In genomic region chr6:72319019-72319418, GRCm38 (mm10) we compare ENCODE assay signal across 9 mouse cellular contexts. TPM values are rescaled to one million over a fixed set of nuclear protein-coding genes. Genes with fewer than 3 reads are reported as not detected.
DNase-seq lines count a peak whose midpoint lies in the region; ATAC-seq lines count a peak whose summit lies in the region.
"Had no signal": no experiment of that assay in that cellular context is flagged by ENCODE, and none has a peak within 500 bp of the region (broad histone marks: within the 10 kb centered on the region; RNA-seq: fewer than 3 reads in every experiment).

No protein-coding gene starts in this region.

- DNase-seq in CD4-positive, CD25-positive, alpha-beta regulatory T cell, adult 2 months (ENCODE audit: low read depth, low spot score): peak; percentile 39
- peak; percentile 56 for DNase-seq in embryo, embryonic 10.5 days (ENCODE audit: low spot score)
- peak; percentile 69 for DNase-seq in layer of hippocampus, adult 11-12 months (ENCODE audit: low spot score)
- peak; percentile 71 for DNase-seq in lung, postnatal 36 days

- H3K9me3 ChIP-seq in megakaryocyte, embryonic 14.5 days: no peaks in the 10 kb centered on the region

- H3K4me3 ChIP-seq in megakaryocyte, embryonic 14.5 days (replicated peaks): peak overlapping the region; percentile 66
- H3K4me3 ChIP-seq: myocyte had no signal

- H3K4me1 ChIP-seq in megakaryocyte, embryonic 14.5 days: peaks cover 96% of the 10 kb centered on the region

- no peaks in the 10 kb centered on the region for H3K27me3 ChIP-seq in megakaryocyte, embryonic 14.5 days (replicated peaks)

- H3K36me3 ChIP-seq in megakaryocyte, embryonic 14.5 days (replicated peaks; ENCODE audit: low read length): peaks cover 93% of the 10 kb centered on the region

- ATAC-seq in CD4-positive, CD25-positive, alpha-beta regulatory T cell, adult 4 months: no peak
- no peak for ATAC-seq in megakaryocyte, adult 5-6 weeks (ENCODE audit: poor library complexity, severe bottlenecking)
- ATAC-seq in monocyte, adult 5-6 weeks (replicated peaks; ENCODE audit: insufficient number of reproducible peaks, low FRiP score, low TSS enrichment, poor library complexity, severe bottlenecking): no peak

RNA-seq across cellular contexts. Expression of gene Sftpb, which starts 14.6 kb away (rescaled TPM):
- not detected for polyA plus RNA-seq in CD4-positive, CD25-positive, alpha-beta regulatory T cell, adult 4 months (2017; shearing (Covaris generic))
- polyA plus RNA-seq in megakaryocyte, embryonic 14.5 days (2012; ENCODE audit: insufficient read depth, low replicate concordance): 2.7 and 3.5 TPM in 2 replicates
- 0.60 TPM in 1 of 2 replicates, not detected in the other for total RNA-seq in megakaryocyte, adult 5-6 weeks (2015)
- total RNA-seq in megakaryocyte, adult 5-6 weeks (2017): not detected in 2 replicates
- not detected in 3 replicates for total RNA-seq in monocyte, adult 5-6 weeks (2017)
- polyA plus RNA-seq: myocyte had no signal

RNA-seq across cellular contexts. Expression of gene Usp39, which starts 26.0 kb away (rescaled TPM):
- 10 to 100 TPM; 19.2 to 19.7 TPM for polyA plus RNA-seq in CD4-positive, CD25-positive, alpha-beta regulatory T cell, adult 4 months (2017; shearing (Covaris generic))
- 6.4 and 27.8 TPM in 2 replicates for polyA plus RNA-seq in megakaryocyte, embryonic 14.5 days (2012; ENCODE audit: insufficient read depth, low replicate concordance)
- total RNA-seq in megakaryocyte, adult 5-6 weeks (2015): 36.8 and 42.1 TPM in 2 replicates
- total RNA-seq in megakaryocyte, adult 5-6 weeks (2017): 71.7 and 77.1 TPM in 2 replicates
- 22.6 to 41.7 TPM (median 35.3 TPM) in 3 replicates for total RNA-seq in monocyte, adult 5-6 weeks (2017)

RNA-seq across cellular contexts. Expression of gene 0610030E20Rik, which starts 28.1 kb away (rescaled TPM):
- 10 to 100 TPM; 17.7 to 18.4 TPM for polyA plus RNA-seq in CD4-positive, CD25-positive, alpha-beta regulatory T cell, adult 4 months (2017; shearing (Covaris generic))
- polyA plus RNA-seq in megakaryocyte, embryonic 14.5 days (2012; ENCODE audit: insufficient read depth, low replicate concordance): 3.9 and 10.7 TPM in 2 replicates
- total RNA-seq in megakaryocyte, adult 5-6 weeks (2015): 34.0 and 40.5 TPM in 2 replicates
- 26.7 and 30.7 TPM in 2 replicates for total RNA-seq in megakaryocyte, adult 5-6 weeks (2017)
- total RNA-seq in monocyte, adult 5-6 weeks (2017): 14.0 to 33.3 TPM (median 20.1 TPM) in 3 replicates

RNA-seq across cellular contexts. Expression of gene Tmem150a, which starts 36.2 kb away (rescaled TPM):
- polyA plus RNA-seq in CD4-positive, CD25-positive, alpha-beta regulatory T cell, adult 4 months (2017; shearing (Covaris generic)): 1 to 10 TPM in 1 of 2 experiments, under 1 TPM in 1; 0.57 to 1.6 TPM
- polyA plus RNA-seq in megakaryocyte, embryonic 14.5 days (2012; ENCODE audit: insufficient read depth, low replicate concordance): 48.1 and 129 TPM in 2 replicates
- 0.20 and 2.3 TPM in 2 replicates for total RNA-seq in megakaryocyte, adult 5-6 weeks (2015)
- total RNA-seq in megakaryocyte, adult 5-6 weeks (2017): 0.26 and 0.45 TPM in 2 replicates
- total RNA-seq in monocyte, adult 5-6 weeks (2017): 1.4 to 2.3 TPM in 2 of 3 replicates, not detected in the other

RNA-seq across cellular contexts. Expression of gene Rnf181, which starts 47.7 kb away (rescaled TPM):
- polyA plus RNA-seq in CD4-positive, CD25-positive, alpha-beta regulatory T cell, adult 4 months (2017; shearing (Covaris generic)): 100 to 1,000 TPM; 141 to 148 TPM
- 64.6 and 113 TPM in 2 replicates for polyA plus RNA-seq in megakaryocyte, embryonic 14.5 days (2012; ENCODE audit: insufficient read depth, low replicate concordance)
- 69.3 and 70.0 TPM in 2 replicates for total RNA-seq in megakaryocyte, adult 5-6 weeks (2015)
- total RNA-seq in megakaryocyte, adult 5-6 weeks (2017): 49.5 and 52.1 TPM in 2 replicates
- total RNA-seq in monocyte, adult 5-6 weeks (2017): 51.8 to 77.7 TPM (median 56.1 TPM) in 3 replicates
